Mouse (Mus musculus): ENCODE results near the gene Cfap58. TPM values are rescaled to one million over a fixed set of nuclear protein-coding genes. Genes with fewer than 3 reads are reported as not detected.

The Cfap58 gene
- polyA plus RNA-seq, 1 experiment from 2014 or later: not detected

DNA sequence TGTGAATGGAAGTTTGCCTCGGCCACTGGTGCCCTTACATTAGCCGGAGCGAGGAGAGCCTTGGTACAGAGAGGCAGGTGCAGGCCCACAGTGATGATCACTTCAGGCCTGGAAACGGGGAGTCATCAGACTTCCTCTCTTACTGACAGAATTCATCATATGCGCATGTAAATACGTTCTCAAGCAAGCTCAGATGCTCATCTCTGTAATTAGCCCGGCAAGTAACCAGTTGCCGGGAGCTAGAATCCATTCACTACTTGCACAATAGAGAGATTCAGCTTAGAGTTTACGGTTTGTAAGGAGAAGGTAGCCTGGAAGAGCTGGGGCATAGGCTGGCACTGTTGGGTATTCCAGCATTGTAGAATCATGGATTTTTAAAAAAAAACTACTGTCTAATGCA is 15.7 kb downstream of the Cfap58 start:
- ATAC-seq: no peak
- in situ Hi-C loops (cut with MboI; ENCODE audit: low pct_unique_long_range_greater_than_20kb): no loop called here
- no peak for TF ChIP-seq CTCF (IDR thresholded peaks at IDR 0.05)
- ChIA-PET POLR2A (no interaction called here), CTCF (interaction anchor here (1.8 kb wide), 1 partner anchor 21 kb away, joined by 4 read pairs; no protein-coding TSS in a partner anchor)
- no peak for DNase-seq (ENCODE audit: low read depth, low spot score)
- peaks cover 56% of the 10 kb centered on the region for H3K27me3 ChIP-seq

- in situ Hi-C loops (cut with MboI; ENCODE audit: low pct_unique_long_range_greater_than_20kb): no loop called here
- ChIA-PET CTCF (interaction anchor here (0.9 kb wide), 1 partner anchor 25 kb away, joined by 3 read pairs; no protein-coding TSS in a partner anchor), POLR2A (no interaction called here)
- DNase-seq (ENCODE audit: low read depth, low spot score) (no peak), ATAC-seq (no peak)
- TF ChIP-seq CTCF (IDR thresholded peaks at IDR 0.05): no peak
- peaks cover 63% of the 10 kb centered on the region for H3K27me3 ChIP-seq
Observed at GRCm38 (mm10) chr19:47958181-47958580, 20.7 kb downstream of the Cfap58 start.

GRCm38 (mm10) chr19:47968993-47969659 is 31.7 kb downstream of the Cfap58 start:
- TF ChIP-seq CTCF (IDR thresholded peaks at IDR 0.05): no peak
- DNase-seq (ENCODE audit: low read depth, low spot score) (no peak), ATAC-seq (no peak)
- POLR2A ChIA-PET: interaction anchor here (0.8 kb wide), 1 partner anchor 10 kb away, joined by 4 read pairs; no protein-coding TSS in a partner anchor
- in situ Hi-C loops (cut with MboI; ENCODE audit: low pct_unique_long_range_greater_than_20kb): no loop called here
- CTCF ChIA-PET: no interaction called here
- peaks cover 32% of the 10 kb centered on the region for H3K27me3 ChIP-seq

GRCm38 (mm10) chr19:47971066-47971465 is 33.6 kb downstream of the Cfap58 start:
- ATAC-seq (no peak), DNase-seq (ENCODE audit: low read depth, low spot score) (no peak)
- POLR2A ChIA-PET: no interaction called here
- in situ Hi-C loops (cut with MboI; ENCODE audit: low pct_unique_long_range_greater_than_20kb): no loop called here
- TF ChIP-seq CTCF (IDR thresholded peaks at IDR 0.05): no peak
- CTCF ChIA-PET: no interaction called here
- peaks cover 30% of the 10 kb centered on the region for H3K27me3 ChIP-seq

DNA sequence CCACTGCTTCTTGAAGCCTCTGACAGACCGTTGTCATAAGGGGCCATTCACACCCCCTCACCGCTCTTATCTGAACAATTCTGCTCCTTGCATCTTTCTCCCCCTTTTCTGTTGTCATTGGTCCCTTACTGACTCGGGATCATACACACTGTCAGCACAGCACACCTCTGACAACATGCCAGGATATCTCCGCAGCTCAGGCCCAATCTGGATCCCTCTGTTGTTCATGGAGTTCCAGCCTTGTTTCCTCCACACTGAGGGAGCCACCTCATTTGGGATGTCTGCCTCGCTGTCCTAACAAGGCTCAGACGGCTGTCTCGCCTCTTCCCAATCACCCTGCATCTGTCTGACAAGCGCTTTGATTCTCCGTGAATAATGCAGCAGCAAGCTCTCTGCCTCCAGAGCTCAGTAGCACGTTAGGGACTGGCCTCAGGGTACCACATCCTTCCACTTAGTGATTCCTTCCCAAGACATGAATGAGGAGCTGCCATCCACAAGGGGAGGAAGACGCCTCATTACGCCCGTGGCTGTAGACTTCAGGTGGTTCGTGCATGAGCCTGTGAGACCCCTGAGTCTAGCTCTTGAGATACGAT is 40.7 kb downstream of the Cfap58 start:
- in situ Hi-C loops (cut with MboI; ENCODE audit: low pct_unique_long_range_greater_than_20kb): no loop called here
- CTCF ChIA-PET: interaction anchor here (0.7 kb wide), 1 partner anchor 23 kb away, joined by 3 read pairs; no protein-coding TSS in a partner anchor

GRCm38 (mm10) chr19:47979446-47979845 is 42.0 kb downstream of the Cfap58 start:
- in situ Hi-C loops (cut with MboI; ENCODE audit: low pct_unique_long_range_greater_than_20kb): no loop called here
- no peak for ATAC-seq
- no peak for TF ChIP-seq CTCF (IDR thresholded peaks at IDR 0.05)

More for the DNA sequence above, 40.7 kb downstream of the Cfap58 start:
- TF ChIP-seq CTCF (IDR thresholded peaks at IDR 0.05): no peak
- H3K27me3 ChIP-seq: peaks cover 11% of the 10 kb centered on the region
- DNase-seq (ENCODE audit: low read depth, low spot score) (no peak), ATAC-seq (no peak)
- POLR2A ChIA-PET: no interaction called here

DNA sequence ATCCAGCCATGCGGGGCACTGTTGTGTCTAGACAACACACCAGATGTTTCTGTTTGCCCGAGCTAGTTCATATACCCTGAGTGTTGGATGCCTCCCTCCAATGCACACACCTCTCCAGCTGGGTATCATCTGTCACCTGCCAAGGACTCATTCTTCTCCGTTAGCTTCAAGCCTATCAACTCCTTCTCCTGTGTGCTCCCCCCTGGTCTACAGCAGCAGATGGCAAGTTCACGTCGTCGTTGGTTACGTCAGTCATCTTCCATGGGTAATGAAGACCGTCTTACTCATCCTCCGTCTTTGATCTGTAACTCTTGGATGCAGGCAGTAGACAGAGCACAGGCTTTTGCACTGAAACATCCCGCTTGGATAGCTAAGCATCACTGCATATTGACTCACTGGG is 42.8 kb downstream of the Cfap58 start:
- CTCF ChIA-PET: no interaction called here
- ATAC-seq (no peak), DNase-seq (ENCODE audit: low read depth, low spot score) (no peak)

More at GRCm38 (mm10) chr19:47979446-47979845, 42.0 kb downstream of the Cfap58 start:
- ChIA-PET POLR2A (interaction anchor here (0.8 to 1.0 kb wide), 2 partner anchors 10 to 20 kb away, joined by 3 to 4 read pairs; no protein-coding TSS in a partner anchor), CTCF (no interaction called here)
- peaks cover 6% of the 10 kb centered on the region for H3K27me3 ChIP-seq
- no peak for DNase-seq (ENCODE audit: low read depth, low spot score)

DNA sequence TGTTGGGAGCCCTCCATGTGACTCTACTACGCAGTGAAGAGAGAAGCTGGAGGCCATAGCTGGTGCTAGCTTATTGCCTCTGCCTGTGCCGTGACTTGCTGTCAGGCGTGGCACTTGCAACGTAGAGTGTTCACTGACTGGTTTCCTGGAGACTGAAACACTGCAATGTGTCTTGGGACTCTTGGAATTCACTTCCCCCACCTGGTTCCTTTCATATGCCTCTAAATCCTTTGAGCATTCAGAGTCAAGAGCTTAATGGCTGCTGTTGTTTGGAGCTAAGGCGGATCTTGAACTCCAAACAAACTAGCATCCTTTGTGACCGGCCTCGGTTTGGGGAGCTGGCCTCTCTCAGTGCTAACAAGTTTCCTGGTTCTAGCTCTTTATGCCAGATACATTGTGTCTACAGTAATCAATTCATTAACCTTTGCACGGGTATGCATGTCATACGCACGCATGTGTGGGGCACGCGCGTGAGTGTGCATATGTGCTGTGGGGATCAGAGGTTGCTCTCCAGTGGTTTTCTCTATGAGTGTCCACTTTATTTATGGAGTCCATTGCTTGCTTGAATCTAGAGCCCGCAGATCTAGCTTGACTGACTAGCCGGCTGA is 48.2 kb downstream of the Cfap58 start:
- in situ Hi-C loops (cut with MboI; ENCODE audit: low pct_unique_long_range_greater_than_20kb): no loop called here
- no peak for TF ChIP-seq CTCF (IDR thresholded peaks at IDR 0.05)
- peaks cover 4% of the 10 kb centered on the region for H3K27me3 ChIP-seq
- no peak for ATAC-seq
- DNase-seq (ENCODE audit: low read depth, low spot score): no peak
- ChIA-PET CTCF (interaction anchor here (3.1 kb wide), 1 partner anchor 16 kb away, joined by 8 read pairs; no protein-coding TSS in a partner anchor), POLR2A (no interaction called here)

More for the DNA sequence above, 42.8 kb downstream of the Cfap58 start:
- peaks cover 7% of the 10 kb centered on the region for H3K27me3 ChIP-seq
- in situ Hi-C loops (cut with MboI; ENCODE audit: low pct_unique_long_range_greater_than_20kb): no loop called here
- POLR2A ChIA-PET: interaction anchor here (1.0 kb wide), 1 partner anchor 20 kb away, joined by 3 read pairs; no protein-coding TSS in a partner anchor
- no peak for TF ChIP-seq CTCF (IDR thresholded peaks at IDR 0.05)

GRCm38 (mm10) chr19:47987986-47988385 is 50.5 kb downstream of the Cfap58 start:
- ChIA-PET POLR2A (no interaction called here), CTCF (interaction anchor here (1.3 to 3.1 kb wide), 2 partner anchors 13 to 14 kb away, joined by 3 to 8 read pairs; no protein-coding TSS in a partner anchor)
- DNase-seq (ENCODE audit: low read depth, low spot score): no peak
- in situ Hi-C loops (cut with MboI; ENCODE audit: low pct_unique_long_range_greater_than_20kb): no loop called here
- TF ChIP-seq CTCF (IDR thresholded peaks at IDR 0.05): no peak
- peaks cover 7% of the 10 kb centered on the region for H3K27me3 ChIP-seq
- ATAC-seq: no peak

DNA sequence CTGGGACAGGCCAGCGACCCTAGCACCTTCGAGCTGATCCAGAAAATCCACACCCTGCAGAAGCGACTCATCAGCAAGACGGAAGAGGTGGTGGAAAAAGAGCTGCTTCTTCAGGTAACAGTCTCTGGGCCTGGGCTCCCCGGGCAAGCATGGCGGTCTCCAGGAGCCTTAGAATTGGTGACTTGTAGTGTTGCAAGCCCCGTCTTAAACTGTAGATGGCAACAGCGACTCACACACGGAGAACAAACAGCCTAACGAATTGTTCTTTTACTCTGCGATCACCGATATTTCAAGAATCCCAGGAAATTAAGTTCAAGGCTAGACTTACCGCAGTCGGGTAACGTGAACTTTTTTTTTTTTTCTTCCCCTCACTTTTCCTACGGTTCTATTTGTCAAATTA is 51.0 kb downstream of the Cfap58 start:
- in situ Hi-C loops (cut with MboI; ENCODE audit: low pct_unique_long_range_greater_than_20kb): no loop called here
- TF ChIP-seq CTCF (IDR thresholded peaks at IDR 0.05): peak; percentile 59
- H3K27me3 ChIP-seq: peaks cover 7% of the 10 kb centered on the region
- ChIA-PET CTCF (interaction anchor here (1.3 to 3.1 kb wide), 2 partner anchors 13 to 14 kb away, joined by 3 to 8 read pairs; no protein-coding TSS in a partner anchor), POLR2A (no interaction called here)
- no peak for DNase-seq (ENCODE audit: low read depth, low spot score)
- ATAC-seq: peak; percentile 55

Data from Patski (cell line).